Mouse (Mus musculus) testis, adult 2 months (tissue): ENCODE data around the gene 1500009C09Rik. TPM values are rescaled to one million over a fixed set of nuclear protein-coding genes. Genes with fewer than 3 reads are reported as not detected.
A peak's percentile ranks its signal among the peaks of the same experiment; 100 is the strongest.

Experiments
- H3K27ac ChIP-seq: fragments of 200-500 bp; 2 replicates; pipeline ENCODE4 v1.5.1; 2012; ENCODE audit warnings: low read depth, low read length; ENCODE audit not compliant: control insufficient read depth, insufficient read depth
- H3K27me3 ChIP-seq: fragments of 200-500 bp; 2 replicates; pipeline ENCODE4 v1.6.1; 2012; ENCODE audit warnings: mild to moderate bottlenecking, low read length, moderate library complexity; ENCODE audit not compliant: control insufficient read depth, insufficient read depth
- H3K36me3 ChIP-seq: fragments of 200-500 bp; 2 replicates; pipeline ENCODE4 v1.6.1; 2012; ENCODE audit warnings: mild to moderate bottlenecking, low read length; ENCODE audit not compliant: control insufficient read depth, insufficient read depth
- H3K4me1 ChIP-seq: fragments of 200-500 bp; 2 replicates; pipeline ENCODE4 v1.6.1; 2012; ENCODE audit warnings: low read length; ENCODE audit not compliant: control insufficient read depth, insufficient read depth
- H3K4me3 ChIP-seq: fragments of 200-500 bp; 2 replicates; pipeline ENCODE4 v1.5.1; 2012; ENCODE audit warnings: low read depth, mild to moderate bottlenecking, low read length, moderate library complexity, mixed read lengths; ENCODE audit not compliant: control insufficient read depth
- CTCF ChIP-seq: fragments of 200-500 bp; IDR thresholded peaks from 2 replicates; pipeline ENCODE4 v1.5.1; 2012; ENCODE audit warnings: low read depth, mild to moderate bottlenecking, inconsistent platforms, low read length, moderate library complexity; ENCODE audit not compliant: control insufficient read depth, insufficient read depth, insufficient replicate concordance
- POLR2A ChIP-seq: fragments of 200-500 bp; IDR thresholded peaks from 2 replicates; pipeline ENCODE4 v1.6.1; 2012; ENCODE audit warnings: low read depth, mild to moderate bottlenecking, inconsistent platforms, low read length, moderate library complexity; ENCODE audit not compliant: control insufficient read depth
- polyA plus RNA-seq: library from polyadenylated mRNA; depleted of rRNA; stranded (reverse); fragments of >200 nt; gene quantifications from 2 replicates; pipeline ENCODE4 v1.2.3, GENCODE M21; 2012; rRNA removed

Gene 1500009C09Rik
- polyA plus RNA-seq, 1 experiment: 9.4 TPM

GRCm38 (mm10) chr15:82294059-82294458 lies 41.9 kb downstream of the 1500009C09Rik start:
- TF ChIP-seq CTCF (no peak), POLR2A (no peak)
- H3K4me3 ChIP-seq: no peak overlapping the region
- no peak overlapping the region for H3K27ac ChIP-seq
- H3K36me3 ChIP-seq: no peaks in the 10 kb centered on the region
- H3K4me1 ChIP-seq: peaks cover 3% of the 10 kb centered on the region; the same call in 1 of the 2 replicates
- H3K27me3 ChIP-seq: no peaks in the 10 kb centered on the region

GRCm38 (mm10) chr15:82298764-82299561 lies 46.8 kb downstream of the 1500009C09Rik start, which contains the start of gene Wbp2nl:
Gene Wbp2nl (plus strand): TSS chr15:82298954.
- H3K4me3 ChIP-seq: peak within 1 kb of the TSS; percentile 96
- H3K27me3 ChIP-seq: no peaks in the 10 kb centered on the region
- H3K4me1 ChIP-seq: peaks cover 2% of the 10 kb centered on the region; the same call in 1 of the 2 replicates
- peak; percentile 33 for TF ChIP-seq POLR2A
- TF ChIP-seq CTCF: no peak
- peak within 1 kb of the TSS; percentile 63 for H3K27ac ChIP-seq
- H3K36me3 ChIP-seq: no peaks in the 10 kb centered on the region

- Histone ChIP-seq H3K4me1 (no peaks in the 10 kb centered on the region), H3K4me3 (no peak overlapping the region), H3K36me3 (no peaks in the 10 kb centered on the region), H3K27me3 (no peaks in the 10 kb centered on the region), H3K27ac (no peak overlapping the region)
- TF ChIP-seq POLR2A: no peak
- no peak for TF ChIP-seq CTCF
Observed at GRCm38 (mm10) chr15:82307107-82307506, 54.9 kb downstream of the 1500009C09Rik start.

GRCm38 (mm10) chr15:82308416-82308815 lies 56.2 kb downstream of the 1500009C09Rik start:
- TF ChIP-seq POLR2A: no peak
- TF ChIP-seq CTCF: no peak

More at GRCm38 (mm10) chr15:82308416-82308815, 56.2 kb downstream of the 1500009C09Rik start:
- Histone ChIP-seq H3K36me3 (no peaks in the 10 kb centered on the region), H3K27me3 (no peaks in the 10 kb centered on the region), H3K4me3 (no peak overlapping the region), H3K27ac (no peak overlapping the region), H3K4me1 (no peaks in the 10 kb centered on the region)

Other genes with a start within 250 kb of the 1500009C09Rik start
- 646 and 682 TPM in 2 replicates for gene Desi1, start 218.5 kb upstream of the 1500009C09Rik start, polyA plus RNA-seq
- gene Snu13, start 204.8 kb upstream of the 1500009C09Rik start, polyA plus RNA-seq: 68.8 and 72.0 TPM in 2 replicates
- 86.7 and 90.3 TPM in 2 replicates for gene 4930407I10Rik, start 193.2 kb upstream of the 1500009C09Rik start, polyA plus RNA-seq
- gene Mei1, start 182.4 kb upstream of the 1500009C09Rik start, polyA plus RNA-seq: 8.2 and 10.3 TPM in 2 replicates
- 18.1 and 19.9 TPM in 2 replicates for gene Ccdc134, start 124.5 kb upstream of the 1500009C09Rik start, polyA plus RNA-seq
- gene Srebf2, start 105.2 kb upstream of the 1500009C09Rik start, polyA plus RNA-seq: 36.2 and 40.1 TPM in 2 replicates
- gene Shisa8, start 39.6 kb upstream of the 1500009C09Rik start, polyA plus RNA-seq: 0.31 and 0.61 TPM in 2 replicates
- 7.2 and 8.0 TPM in 2 replicates for gene Tnfrsf13c, start 28.0 kb upstream of the 1500009C09Rik start, polyA plus RNA-seq
- 14.6 and 21.3 TPM in 2 replicates for gene Cenpm, start 7.6 kb upstream of the 1500009C09Rik start, polyA plus RNA-seq
- gene Sept3, start 22.5 kb downstream of the 1500009C09Rik start, polyA plus RNA-seq: 12.1 and 14.0 TPM in 2 replicates
- gene Wbp2nl, start 46.6 kb downstream of the 1500009C09Rik start, polyA plus RNA-seq: 149 and 170 TPM in 2 replicates
- 45.3 and 48.9 TPM in 2 replicates for gene Naga, start 86.5 kb downstream of the 1500009C09Rik start, polyA plus RNA-seq
- gene Pheta2, start 86.5 kb downstream of the 1500009C09Rik start, polyA plus RNA-seq: 5.0 and 5.5 TPM in 2 replicates
- gene Smdt1, start 86.6 kb downstream of the 1500009C09Rik start, polyA plus RNA-seq: 129 and 140 TPM in 2 replicates
- 240 and 246 TPM in 2 replicates for gene Ndufa6, start 101.9 kb downstream of the 1500009C09Rik start, polyA plus RNA-seq
- 9.9 and 11.0 TPM in 2 replicates for gene Cyp2d22, start 127.9 kb downstream of the 1500009C09Rik start, polyA plus RNA-seq
- not detected in 2 replicates for gene Cyp2d11, start 141.6 kb downstream of the 1500009C09Rik start, polyA plus RNA-seq
- 0.10 TPM in 1 of 2 replicates, not detected in the other for gene Cyp2d10, start 154.8 kb downstream of the 1500009C09Rik start, polyA plus RNA-seq
- not detected in 2 replicates for gene Cyp2d9, start 181.0 kb downstream of the 1500009C09Rik start, polyA plus RNA-seq